Mouse (Mus musculus) left cerebral cortex, adult 18-20 months (tissue): ENCODE data around the gene Mnd1. TPM values are rescaled to one million over a fixed set of nuclear protein-coding genes. Genes with fewer than 3 reads are reported as not detected.
A peak's percentile ranks its signal among the peaks of the same experiment; 100 is the strongest.

Experiments
- DNase-seq, 2 experiments: peaks; one replicate each; pipeline ENCODE4 v3.0.0; 2021 to 2022; ENCODE audit warnings: low spot score in 2 of 2, mixed read lengths in 1 of 2
- long read RNA-seq, 2 experiments: library from polyadenylated mRNA; stranded (forward); transcript quantifications; one replicate each; pipeline ENCODE4 v2.0.0; 2021
- total RNA-seq, 2 experiments: library from RNA; stranded (reverse); gene quantifications; 2 replicates each; pipeline ENCODE4 v1.2.3; 2021

Mnd1 gene
- 1 to 10 TPM in 1 of 2 experiments, under 1 TPM in 1; 0.86 to 1.4 TPM for total RNA-seq
- long read RNA-seq, experiment 1: 0 reads
- long read RNA-seq, experiment 2, partial matches to known transcripts: 0 of 1 reads
- long read RNA-seq, experiment 2, other reads (novel, unspliced or antisense): 0 of 1 reads

GRCm38 (mm10) chr3:84155558-84156006, at the start of gene Mnd1:
Gene Mnd1 (minus strand): TSS chr3:84155786.
- DNase-seq: peak; percentile 95 to 96

- DNase-seq: peak in 1 of 2 experiments; percentile 67
Observed at GRCm38 (mm10) chr3:84204640-84205039, 49.1 kb upstream of the Mnd1 start.

- DNase-seq: no peak
Observed at GRCm38 (mm10) chr3:84200559-84201420, 45.2 kb upstream of the Mnd1 start.

- DNase-seq: no peak
Observed at GRCm38 (mm10) chr3:84199516-84199915, 43.9 kb upstream of the Mnd1 start.

- no peak for DNase-seq
Observed at GRCm38 (mm10) chr3:84198229-84198628, 42.6 kb upstream of the Mnd1 start.

DNA sequence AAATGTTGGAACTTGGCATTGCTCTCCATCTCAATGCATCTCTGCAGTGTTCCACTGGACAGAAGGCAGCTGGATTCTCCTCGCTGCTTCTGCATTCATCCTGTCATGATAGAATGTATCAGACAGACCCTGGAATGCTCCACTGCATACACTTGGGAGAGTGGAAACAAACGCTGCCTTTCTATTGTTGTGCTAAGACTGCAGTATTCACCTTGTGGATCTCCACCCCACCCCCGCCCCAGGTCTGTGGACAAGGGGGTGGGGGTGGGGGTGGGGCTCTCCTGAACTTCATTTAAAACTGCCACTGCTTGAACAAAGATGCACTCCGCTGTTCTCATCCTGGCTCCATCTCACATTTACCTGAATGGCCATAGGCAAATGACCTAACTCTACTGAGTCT, 38.3 kb upstream of the Mnd1 start:
- DNase-seq: no peak

GRCm38 (mm10) chr3:84191141-84191881, 35.7 kb upstream of the Mnd1 start:
- no peak for DNase-seq

- DNase-seq: no peak
Observed at GRCm38 (mm10) chr3:84190513-84191061, 35.0 kb upstream of the Mnd1 start.

- DNase-seq: no peak
Observed at GRCm38 (mm10) chr3:84189629-84190173, 34.1 kb upstream of the Mnd1 start.

DNA sequence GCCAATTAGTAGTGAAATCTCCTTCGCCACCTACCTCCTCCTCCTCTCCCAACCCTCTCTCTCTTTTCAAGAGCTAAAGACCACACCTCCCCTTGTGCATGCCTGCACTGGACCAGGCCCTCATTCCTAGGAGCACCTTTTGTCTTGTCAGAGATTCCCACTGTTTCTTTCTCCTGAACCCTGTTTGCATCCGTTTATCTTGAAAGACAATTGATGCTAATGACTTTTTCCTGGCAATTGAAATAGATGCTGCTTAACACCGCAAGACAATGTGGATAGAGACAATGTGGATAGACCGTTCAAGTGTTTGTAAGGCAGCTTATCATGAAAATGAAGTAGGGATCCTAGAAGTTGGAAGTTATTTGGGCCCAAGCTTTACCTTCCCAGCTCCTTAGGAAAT, 26.1 kb upstream of the Mnd1 start:
- no peak for DNase-seq

GRCm38 (mm10) chr3:84181102-84181501, 25.5 kb upstream of the Mnd1 start:
- no peak for DNase-seq

DNA sequence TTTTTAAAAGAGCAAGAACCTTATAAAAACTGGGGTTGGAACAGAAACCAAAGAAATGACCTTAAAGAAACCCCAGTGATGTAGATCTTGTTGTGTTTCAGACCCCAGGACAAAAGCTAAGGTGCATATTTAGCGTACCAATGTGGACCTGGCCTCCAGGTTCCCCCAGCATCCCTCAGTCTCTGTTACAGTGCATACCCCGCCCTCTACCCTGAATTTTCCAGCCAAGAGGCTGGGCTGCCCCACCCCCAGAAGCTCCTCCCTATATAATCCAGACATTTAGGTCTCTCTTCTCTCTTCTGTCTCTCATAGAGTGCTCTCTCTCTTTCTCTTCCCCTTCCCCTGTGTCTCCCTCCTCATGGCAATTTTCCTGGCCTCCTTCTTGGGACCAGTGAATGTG, 24.7 kb upstream of the Mnd1 start:
- no peak for DNase-seq

DNA sequence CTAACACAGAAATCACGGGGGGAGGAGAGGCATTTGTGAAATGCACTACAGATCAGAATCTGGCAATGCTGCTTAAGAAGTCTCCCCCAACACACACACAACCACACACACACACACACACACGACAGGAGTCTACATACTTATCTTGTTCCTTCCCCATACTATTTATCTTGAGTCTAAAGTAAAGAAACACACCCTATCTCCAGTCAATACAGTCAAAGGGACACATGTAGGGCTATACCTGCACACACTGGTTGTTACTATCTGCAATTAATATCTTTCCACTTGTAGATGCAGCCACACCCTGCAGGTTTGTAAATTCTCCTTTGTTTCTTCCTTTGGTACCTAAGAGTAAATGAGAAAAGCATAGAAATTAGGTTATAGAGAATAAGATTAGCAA, 22.2 kb upstream of the Mnd1 start:
- no peak for DNase-seq

DNA sequence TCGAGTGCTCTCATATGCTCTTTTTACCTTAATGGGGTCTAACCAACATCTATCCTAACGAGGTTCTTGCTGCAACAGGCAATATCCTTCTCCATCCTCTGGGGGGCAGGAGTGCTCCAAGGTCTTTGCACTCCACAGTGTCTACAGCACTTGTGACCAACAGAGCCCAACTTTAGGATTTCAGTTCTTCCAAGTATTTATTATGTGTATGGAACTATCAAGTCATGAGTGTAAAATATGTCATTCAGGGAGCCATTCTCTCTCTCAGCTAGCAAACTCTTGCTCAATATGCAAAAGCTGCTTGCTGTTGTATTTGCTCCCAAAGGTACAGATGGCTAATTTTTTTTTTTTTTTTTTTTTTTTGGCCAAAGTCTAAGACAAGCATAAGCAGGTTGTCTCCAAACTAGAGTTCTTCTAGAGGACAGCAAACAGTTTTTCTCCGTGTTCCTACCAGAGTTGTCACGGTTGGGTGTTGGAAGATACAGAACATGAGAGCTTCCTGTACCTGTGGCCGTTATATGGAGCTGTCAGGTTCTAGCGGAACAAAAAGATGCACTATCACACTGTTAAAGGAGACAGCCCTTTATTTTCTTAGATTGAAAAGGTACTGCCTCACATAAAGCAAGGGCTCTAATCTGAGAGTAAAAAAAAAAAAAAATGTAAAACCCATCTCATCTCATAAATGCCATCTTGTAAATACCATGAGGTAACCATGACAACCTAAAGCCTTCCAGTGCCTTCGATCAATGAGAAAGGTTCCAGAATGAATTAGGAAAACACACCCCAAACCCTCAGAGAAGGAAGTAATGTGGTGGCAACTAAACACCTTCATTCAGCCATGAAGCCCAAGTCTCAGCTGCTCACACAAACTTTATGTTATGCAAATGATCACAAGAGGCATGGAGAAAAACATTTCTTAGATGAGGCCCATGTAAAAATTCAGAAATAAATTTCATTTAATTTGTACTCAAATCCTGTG, 20.0 kb upstream of the Mnd1 start:
- DNase-seq: peak; percentile 73 to 82

GRCm38 (mm10) chr3:84173581-84174154, 18.1 kb upstream of the Mnd1 start, which contains the start of gene Gm6525:
Gene Gm6525 (plus strand): TSS chr3:84174104.
- no peak for DNase-seq

GRCm38 (mm10) chr3:84172406-84172805, 16.8 kb upstream of the Mnd1 start:
- no peak for DNase-seq

DNA sequence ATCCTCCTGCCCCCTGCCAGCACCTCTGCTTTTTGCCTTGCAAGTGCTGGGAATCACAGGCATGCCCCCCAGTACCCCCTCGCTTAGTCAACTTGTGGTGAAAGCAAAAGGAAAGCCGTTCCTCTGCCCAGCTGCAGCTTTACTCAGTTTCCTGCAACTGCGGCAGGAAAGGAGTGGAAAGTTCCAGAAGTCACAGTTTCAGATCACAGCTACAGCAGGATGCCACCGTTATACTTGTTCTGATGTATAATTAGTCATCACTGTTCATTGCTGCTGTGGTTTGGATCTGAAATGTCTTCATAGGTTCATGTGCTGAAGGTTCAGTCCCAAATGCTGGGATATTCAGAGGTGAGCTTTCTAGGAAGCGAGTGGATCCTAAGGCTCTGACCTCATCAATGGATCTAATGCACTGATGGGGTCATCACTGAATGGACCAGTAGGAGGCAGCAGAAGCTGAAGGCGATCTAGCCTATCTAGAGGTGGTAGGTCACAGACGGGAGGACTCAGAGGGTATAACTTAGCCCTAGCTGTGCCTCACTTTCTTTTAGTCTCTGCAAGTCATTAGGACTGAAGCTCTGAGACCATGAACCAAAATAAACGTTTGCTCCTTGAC, 13.9 kb upstream of the Mnd1 start:
- no peak for DNase-seq

- no peak for DNase-seq
Observed at GRCm38 (mm10) chr3:84168943-84169342, 13.4 kb upstream of the Mnd1 start.

GRCm38 (mm10) chr3:84166073-84166472, 10.5 kb upstream of the Mnd1 start:
- no peak for DNase-seq
